Mouse (Mus musculus) heart, adult 11 months (tissue): ENCODE results near the gene Fscn3.
A peak's percentile ranks its signal among the peaks of the same experiment; 100 is the strongest.

ENCODE experiments used
- DNase-seq: peaks from one replicate; pipeline ENCODE4 v3.0.0; 2022

Fscn3 gene

DNA sequence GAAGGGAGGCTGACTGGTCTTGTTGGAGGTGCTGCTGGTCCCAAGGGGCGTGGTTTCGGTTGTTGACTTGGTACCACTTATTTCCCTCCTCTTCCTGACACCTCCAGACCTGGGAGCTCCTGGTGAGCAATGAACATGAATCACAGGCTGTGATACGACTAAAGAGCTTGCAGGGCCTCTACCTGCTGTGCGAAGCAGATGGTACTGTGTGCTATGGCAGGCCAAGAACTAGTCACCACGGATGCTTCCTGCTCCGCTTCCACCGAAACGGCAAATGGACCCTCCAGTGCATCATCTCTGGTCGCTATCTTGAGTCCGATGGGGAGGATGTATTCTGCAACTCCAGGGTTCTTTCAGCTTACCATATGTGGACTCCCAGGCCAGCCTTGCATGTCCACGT, 2.3 kb downstream of the Fscn3 start:
- peak; percentile 85 for DNase-seq

DNA sequence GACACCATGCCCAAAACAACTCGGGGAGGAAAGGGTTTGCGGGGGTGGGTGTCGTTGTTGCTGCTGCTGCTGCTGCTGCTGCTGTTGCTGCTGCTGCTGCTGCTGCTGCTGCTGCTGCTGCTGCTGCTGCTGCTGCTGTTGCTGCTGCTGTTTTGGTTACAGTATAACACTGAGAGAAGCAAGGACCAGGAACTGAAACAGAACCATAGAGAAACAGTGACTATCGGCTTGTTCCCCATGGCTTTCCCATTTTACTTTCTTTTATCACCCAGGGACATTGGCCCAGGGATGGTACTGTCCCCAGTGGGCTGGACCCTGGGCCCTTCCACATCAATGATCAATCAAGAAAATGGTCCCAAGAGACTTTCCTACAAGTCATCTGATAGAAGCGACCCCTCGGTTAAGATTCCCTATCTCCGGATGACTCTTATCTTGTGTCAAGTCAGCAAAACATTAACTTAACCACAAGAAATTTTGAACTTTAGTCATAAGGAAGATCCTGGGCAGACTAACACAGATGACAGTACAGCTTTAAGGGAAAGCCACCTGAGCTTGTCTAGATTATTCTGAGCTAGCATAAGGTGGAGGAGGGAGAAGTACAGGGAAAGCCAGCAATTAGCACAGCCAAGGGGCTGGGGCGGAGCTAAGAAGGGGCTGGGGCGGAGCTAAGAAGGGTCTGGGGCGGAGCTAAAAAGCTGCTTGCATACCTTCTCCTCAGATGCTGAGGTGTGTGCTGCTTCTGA, 3.4 kb downstream of the Fscn3 start:
- DNase-seq: peak; percentile 67

- DNase-seq: no peak
Observed at GRCm38 (mm10) chr6:28431538-28431855, 3.9 kb downstream of the Fscn3 start.

GRCm38 (mm10) chr6:28447937-28448336, 20.3 kb downstream of the Fscn3 start:
- DNase-seq: peak; percentile 36

DNA sequence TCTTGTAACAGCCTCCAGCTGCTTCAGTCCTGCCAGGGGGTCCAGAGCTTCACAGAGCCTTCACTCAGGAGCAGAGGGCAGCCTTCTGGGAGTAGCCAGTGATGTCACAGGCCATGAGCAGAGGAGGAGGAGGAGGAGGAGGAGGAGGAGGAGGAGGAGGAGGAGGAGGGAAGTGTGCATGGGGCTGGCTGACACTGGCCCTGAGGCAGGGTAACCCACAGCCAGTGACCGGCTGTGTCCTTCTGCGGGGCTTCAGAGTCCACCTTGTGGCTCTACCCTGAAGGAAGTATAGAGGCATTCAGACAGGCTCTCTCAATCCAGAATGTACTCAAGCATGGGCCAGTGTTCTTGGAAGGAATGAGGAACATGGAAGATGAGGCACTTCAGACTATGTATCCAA, 21.7 kb downstream of the Fscn3 start, which contains the start of gene Pax4:
TSS of gene Pax4 (minus strand) at position 101 of the 400 bp plus-strand sequence.
- no peak for DNase-seq

DNA sequence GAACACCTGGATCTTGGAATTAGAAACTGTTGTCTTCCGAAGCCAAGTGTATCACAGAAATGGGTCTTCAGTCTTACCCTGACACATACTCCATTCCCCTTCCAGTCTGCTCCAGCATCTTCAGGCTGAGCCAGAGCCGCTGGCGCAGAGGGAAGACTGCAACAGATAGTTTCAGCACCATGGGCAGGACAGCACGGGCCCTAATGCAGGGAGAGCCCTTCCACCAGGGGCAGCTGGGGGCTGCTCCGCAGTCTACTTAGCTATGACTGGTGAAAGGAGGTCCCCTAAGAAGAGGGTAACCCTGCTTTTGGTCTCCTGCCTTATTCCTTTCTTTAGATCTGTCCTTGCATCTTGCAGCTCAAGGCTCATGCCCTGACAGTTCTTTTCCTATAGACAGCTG, 22.9 kb downstream of the Fscn3 start:
- no peak for DNase-seq

GRCm38 (mm10) chr6:28450977-28451376, 23.4 kb downstream of the Fscn3 start:
- no peak for DNase-seq

GRCm38 (mm10) chr6:28459221-28459668, 31.7 kb downstream of the Fscn3 start:
- no peak for DNase-seq

GRCm38 (mm10) chr6:28460534-28460933, 32.9 kb downstream of the Fscn3 start:
- DNase-seq: peak; percentile 92

GRCm38 (mm10) chr6:28464630-28465029, 37.0 kb downstream of the Fscn3 start:
- no peak for DNase-seq

DNA sequence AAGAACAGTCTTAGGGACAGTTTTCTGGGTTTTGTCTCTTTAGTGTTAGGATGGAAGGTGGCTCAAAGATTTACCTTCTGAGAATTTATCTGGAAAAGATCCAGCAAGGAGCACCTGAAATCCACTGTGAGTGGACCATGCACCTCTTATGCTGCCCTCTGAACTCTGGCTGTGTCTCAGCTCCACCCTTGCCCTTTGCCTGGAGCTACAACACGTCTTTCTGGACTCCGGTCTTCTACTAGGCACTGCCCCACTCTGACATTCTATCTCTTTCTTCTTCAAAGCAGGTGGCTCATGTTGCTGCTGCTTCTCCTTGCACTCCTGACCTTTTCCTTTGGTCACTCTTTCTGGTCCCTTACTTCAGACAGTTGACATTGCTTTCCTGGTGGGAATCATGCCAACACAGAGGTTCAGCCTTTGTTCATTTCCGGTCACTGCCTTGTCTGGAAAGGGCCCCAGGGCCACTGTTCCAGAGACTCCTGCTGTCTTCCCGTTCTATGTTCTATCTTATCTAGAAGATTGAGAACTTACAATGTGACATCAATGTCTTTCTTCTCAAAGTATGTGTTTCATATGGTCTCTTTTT, 42.5 kb downstream of the Fscn3 start:
- peak; percentile 75 for DNase-seq

DNA sequence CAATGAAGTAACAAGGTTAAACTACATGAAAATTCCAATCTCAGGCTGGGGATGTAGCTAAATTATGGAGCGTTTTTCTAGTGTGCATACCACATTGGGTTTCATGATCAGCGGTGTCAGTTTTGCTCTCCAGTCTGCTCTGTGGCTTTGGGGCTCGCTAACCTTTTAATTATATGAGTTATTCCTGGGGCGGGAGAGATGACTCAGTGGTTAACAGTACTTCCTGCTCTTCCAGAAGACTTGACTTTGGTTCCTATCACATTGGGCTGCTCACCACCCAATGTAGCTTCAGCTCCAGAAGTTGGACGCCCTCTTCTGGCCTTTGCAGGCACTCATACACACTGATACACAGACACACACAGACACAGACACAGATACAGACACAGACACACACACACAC, 43.0 kb downstream of the Fscn3 start:
- DNase-seq: peak; percentile 67

DNA sequence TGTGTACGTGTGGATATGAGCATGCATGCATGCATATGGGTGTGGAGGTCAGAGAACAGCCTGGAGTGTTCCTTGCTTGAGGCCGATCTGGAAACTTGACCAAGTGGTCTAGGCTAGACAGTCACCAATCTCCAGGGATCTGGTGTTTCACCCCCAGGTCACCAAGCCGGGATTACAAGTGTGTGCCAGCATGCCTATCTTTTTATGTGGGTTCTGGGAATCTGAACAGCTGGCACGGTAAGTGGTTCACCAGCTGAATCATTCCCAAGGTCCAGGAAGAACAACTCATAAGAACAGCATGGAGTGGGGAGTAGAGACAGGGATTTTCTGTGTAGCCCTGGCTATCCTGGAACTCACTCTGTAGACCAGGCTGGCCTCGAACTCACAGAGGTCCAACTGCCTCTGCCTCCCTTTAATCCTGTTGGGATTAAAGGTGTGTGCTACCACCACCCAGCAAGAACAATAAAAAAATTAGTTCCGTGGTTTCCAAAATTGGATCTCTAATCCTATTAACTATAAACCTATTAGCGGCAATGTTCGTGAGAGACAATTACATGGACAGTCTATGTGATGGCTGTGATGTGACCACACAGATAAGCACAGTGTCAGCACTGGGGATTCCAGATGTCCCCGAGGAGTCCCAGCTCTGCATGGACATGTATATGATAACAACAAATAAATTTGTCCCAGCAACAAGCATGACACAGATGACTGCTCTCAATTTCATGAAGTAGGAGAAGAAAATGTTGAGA, 43.9 kb downstream of the Fscn3 start:
- peak; percentile 68 for DNase-seq

DNA sequence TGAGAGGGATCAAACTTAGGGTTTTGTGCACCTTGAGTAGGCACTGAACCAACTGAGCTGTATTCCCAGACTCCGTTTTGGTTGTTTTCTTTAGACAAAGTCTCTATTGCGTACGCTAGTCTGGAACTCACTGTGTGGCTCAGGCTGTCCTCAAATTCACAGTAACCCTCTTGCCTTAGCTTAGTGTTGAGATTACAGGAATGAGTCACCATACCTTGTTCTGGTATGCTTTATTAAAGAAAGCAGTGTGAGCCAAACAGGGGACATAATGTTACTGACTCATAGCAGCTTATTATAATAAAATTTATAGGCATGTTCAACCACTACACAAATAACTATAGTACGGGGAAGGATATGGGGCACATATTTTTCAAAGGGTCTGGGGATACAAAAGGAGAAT, 46.6 kb downstream of the Fscn3 start:
- peak; percentile 27 for DNase-seq

DNA sequence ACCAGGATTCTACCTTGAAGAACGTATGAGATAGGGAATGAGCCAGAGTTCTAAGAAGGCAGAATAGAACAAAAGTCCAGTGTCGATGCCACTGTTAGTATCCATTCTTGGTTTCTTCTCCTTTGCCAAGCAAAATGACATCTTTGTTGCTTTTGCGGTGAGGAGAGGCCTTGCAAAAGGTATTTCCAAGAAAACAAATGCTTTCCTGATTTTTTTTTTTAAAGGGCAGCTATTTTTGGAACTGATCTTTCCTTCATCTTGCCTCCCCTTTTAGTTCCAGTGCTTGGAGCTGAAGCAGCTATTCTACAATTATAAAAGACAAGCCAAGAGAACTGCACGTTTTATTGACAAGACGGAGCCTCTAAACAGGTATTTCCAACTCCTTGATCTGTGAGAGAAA, 47.2 kb downstream of the Fscn3 start, which contains the start of gene Snd1:
TSS of gene Snd1 (plus strand) at position 301 of the 400 bp plus-strand sequence.
- DNase-seq: peak; percentile 43

- DNase-seq: peak; percentile 100
Observed at GRCm38 (mm10) chr6:28479865-28480751, 52.5 kb downstream of the Fscn3 start.

- peak; percentile 24 for DNase-seq
Observed at GRCm38 (mm10) chr6:28480752-28481492, 53.3 kb downstream of the Fscn3 start.

- peak; percentile 85 for DNase-seq
Observed at GRCm38 (mm10) chr6:28482711-28483315, 55.2 kb downstream of the Fscn3 start.

- peak; percentile 95 for DNase-seq
Observed at GRCm38 (mm10) chr6:28486008-28486407, 58.4 kb downstream of the Fscn3 start.

GRCm38 (mm10) chr6:28486471-28486870, 58.9 kb downstream of the Fscn3 start:
- DNase-seq: peak; percentile 37

GRCm38 (mm10) chr6:28486905-28487304, 59.3 kb downstream of the Fscn3 start:
- DNase-seq: peak; percentile 15
